Mouse (Mus musculus): ENCODE measurements around the gene Fbxw7.

DNA sequence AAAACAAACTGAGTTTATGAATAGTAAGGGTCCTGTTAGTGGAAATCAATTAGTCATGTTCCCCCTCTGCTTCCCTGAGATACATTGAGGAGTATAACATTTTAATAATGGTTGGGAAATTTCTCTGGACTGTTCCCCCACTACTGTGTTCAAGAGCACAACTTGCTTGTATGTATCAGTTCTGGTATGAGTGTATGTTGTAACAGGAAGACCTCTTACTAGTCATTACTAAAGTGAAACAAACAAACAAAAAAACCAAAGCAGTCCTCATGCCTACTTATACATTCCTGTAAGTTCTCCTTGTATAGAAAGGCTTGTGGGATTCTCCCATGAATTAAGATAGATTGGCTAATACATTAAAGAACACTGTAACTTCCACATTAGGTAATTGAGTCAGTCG, 131.3 kb downstream of the Fbxw7 start:
- TF ChIP-seq CTCF (IDR thresholded peaks at IDR 0.05; ENCODE audit: extremely low read depth, insufficient read depth, low read length) (no peak), POLR2A (IDR thresholded peaks at IDR 0.05; ENCODE audit: extremely low read depth, insufficient read depth, low read length) (no peak)
